Mouse (Mus musculus): ENCODE results near the gene Ivd. TPM values are rescaled to one million over a fixed set of nuclear protein-coding genes. Genes with fewer than 3 reads are reported as not detected.

The Ivd gene
- polyA plus RNA-seq (2015; fragmentation: Nextera tagmentation; extraction: Ambion mirVana), result 48.9 and 51.8 TPM in 2 replicates

GRCm38 (mm10) chr2:118861454-118862339, at the start of gene Ivd:
Ivd (plus strand) TSS chr2:118861954.

GRCm38 (mm10) chr2:118813981-118814836, 47.5 kb upstream of the Ivd start, which contains the start of gene Knstrn:
Knstrn (plus strand) TSS chr2:118814003.

DNA sequence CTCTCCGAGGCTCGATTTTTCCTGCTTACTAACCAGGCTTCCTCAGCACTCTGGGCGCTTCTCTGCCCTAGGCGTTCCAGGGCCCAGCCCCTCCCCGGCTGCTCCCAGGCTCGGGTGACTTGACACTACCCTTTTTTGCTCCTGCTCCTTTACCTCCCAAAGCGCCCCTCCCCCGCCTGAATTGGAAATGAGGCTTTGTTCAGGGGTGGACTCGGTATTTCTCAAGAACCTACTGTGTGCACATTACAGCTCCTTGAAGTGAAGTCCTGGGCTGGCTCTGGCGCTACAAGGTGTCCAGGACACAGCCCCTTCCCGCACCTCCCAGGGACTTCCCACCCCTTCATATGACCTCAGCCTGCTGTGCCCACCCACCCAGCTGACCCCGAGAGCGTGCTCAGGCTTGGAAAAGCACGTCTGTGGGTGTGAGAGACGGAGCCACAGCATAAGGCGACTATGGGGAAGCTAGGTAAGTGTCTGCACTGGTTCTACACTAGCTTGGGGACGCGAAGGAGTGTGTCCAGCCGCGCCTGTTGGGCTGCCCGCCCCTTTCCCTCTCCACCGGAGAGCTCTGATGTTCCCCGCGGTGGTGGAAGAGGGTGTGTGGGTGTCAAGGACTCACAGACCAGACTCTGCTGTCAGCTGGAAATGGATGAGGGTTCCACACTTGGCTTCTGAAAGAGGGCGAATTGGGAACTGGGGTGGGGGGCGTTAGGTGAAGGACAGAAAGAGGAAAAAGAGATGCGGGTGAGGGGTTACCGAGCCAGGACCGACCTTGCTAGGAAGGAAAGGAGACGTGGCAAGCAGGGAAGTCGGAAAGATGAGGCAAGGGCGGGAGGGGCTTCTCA, 38.4 kb downstream of the Ivd start, which contains the start of gene Bahd1:
TSS of gene Bahd1 (plus strand) at position 397 of the 845 bp plus-strand sequence.

GRCm38 (mm10) chr2:118926361-118926997, 64.7 kb downstream of the Ivd start, which contains the start of gene Chst14:
Chst14 (plus strand) TSS chr2:118926496.

Other genes starting within 250 kb of the Ivd start
- 0.17 and 0.33 TPM in 2 replicates for gene Pak6, start 198.7 kb upstream of the Ivd start, polyA plus RNA-seq (2015; fragmentation: Nextera tagmentation; extraction: Ambion mirVana)
- 0.05 TPM in 1 of 2 replicates, not detected in the other for gene Ankrd63, start 158.0 kb upstream of the Ivd start, polyA plus RNA-seq (2015; fragmentation: Nextera tagmentation; extraction: Ambion mirVana)
- gene Plcb2, start 133.5 kb upstream of the Ivd start, polyA plus RNA-seq (2015; fragmentation: Nextera tagmentation; extraction: Ambion mirVana), result 0.47 and 0.68 TPM in 2 replicates
- gene Inafm2, start 116.2 kb upstream of the Ivd start, polyA plus RNA-seq (2015; fragmentation: Nextera tagmentation; extraction: Ambion mirVana), result 9.5 and 10.0 TPM in 2 replicates
- 2.7 and 3.9 TPM in 2 replicates for gene Ccdc9b, start 99.3 kb upstream of the Ivd start, polyA plus RNA-seq (2015; fragmentation: Nextera tagmentation; extraction: Ambion mirVana)
- not detected in 2 replicates for gene Phgr1, start 89.2 kb upstream of the Ivd start, polyA plus RNA-seq (2015; fragmentation: Nextera tagmentation; extraction: Ambion mirVana)
- gene Disp2, start 82.2 kb upstream of the Ivd start, polyA plus RNA-seq (2015; fragmentation: Nextera tagmentation; extraction: Ambion mirVana), result 0.04 and 0.05 TPM in 2 replicates
- gene Knstrn, start 48.0 kb upstream of the Ivd start, polyA plus RNA-seq (2015; fragmentation: Nextera tagmentation; extraction: Ambion mirVana), result 18.2 and 22.8 TPM in 2 replicates
- 2.3 and 2.5 TPM in 2 replicates for gene Bahd1, start 38.4 kb downstream of the Ivd start, polyA plus RNA-seq (2015; fragmentation: Nextera tagmentation; extraction: Ambion mirVana)
- 15.3 and 16.6 TPM in 2 replicates for gene Chst14, start 64.5 kb downstream of the Ivd start, polyA plus RNA-seq (2015; fragmentation: Nextera tagmentation; extraction: Ambion mirVana)
- 17.0 and 19.2 TPM in 2 replicates for gene Ccdc32, start 167.4 kb downstream of the Ivd start, polyA plus RNA-seq (2015; fragmentation: Nextera tagmentation; extraction: Ambion mirVana)
- 3.6 and 4.3 TPM in 2 replicates for gene Rpusd2, start 172.8 kb downstream of the Ivd start, polyA plus RNA-seq (2015; fragmentation: Nextera tagmentation; extraction: Ambion mirVana)
- 12.5 and 14.6 TPM in 2 replicates for gene Knl1, start 185.2 kb downstream of the Ivd start, polyA plus RNA-seq (2015; fragmentation: Nextera tagmentation; extraction: Ambion mirVana)